9 mouse cellular contexts compared by ENCODE assay signal in the genomic region with DNA sequence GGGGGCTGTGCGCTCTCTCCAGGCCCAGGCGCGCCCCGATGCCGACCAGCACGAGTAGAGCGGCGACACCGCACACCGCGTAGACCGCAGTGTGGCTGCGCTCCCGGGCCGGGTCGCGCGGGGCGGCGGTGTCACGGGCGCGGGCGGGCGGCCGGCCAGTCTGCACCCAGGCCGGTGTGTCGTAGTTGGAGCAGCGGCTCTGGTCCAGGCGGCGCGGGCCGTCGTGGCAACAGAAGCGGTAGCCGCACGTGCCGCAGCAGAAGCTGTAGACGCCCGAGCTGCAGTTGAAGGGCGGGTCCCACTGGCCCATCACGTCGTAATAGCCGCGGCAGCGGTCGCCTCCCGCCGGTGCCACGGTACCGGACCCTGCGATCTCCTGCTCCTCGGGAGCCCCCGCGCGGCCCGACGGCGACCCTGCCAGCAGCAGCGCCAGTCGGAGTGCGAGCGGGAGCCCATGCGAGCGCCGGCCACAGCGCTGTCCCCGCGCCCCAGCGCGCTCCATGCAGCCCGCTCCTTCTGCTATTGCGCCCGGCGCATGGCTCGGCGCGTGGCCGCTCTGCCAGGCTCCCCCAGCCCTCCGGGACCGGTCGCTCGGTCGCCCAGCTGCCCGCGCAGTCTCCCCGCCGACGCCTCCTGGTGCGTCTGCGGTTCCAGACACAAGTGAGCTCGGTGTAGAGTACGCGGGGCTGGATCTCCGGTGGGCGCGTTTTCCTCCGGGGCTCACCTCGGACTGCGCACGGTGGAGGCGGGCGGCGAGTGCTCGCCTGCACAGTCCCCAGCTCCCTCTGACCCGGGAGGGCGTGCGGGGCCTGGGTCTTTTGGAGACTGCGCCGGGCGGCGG. TPM values are rescaled to one million over a fixed set of nuclear protein-coding genes. Genes with fewer than 3 reads are reported as not detected.
DNase-seq lines count a peak whose midpoint lies in the region; ATAC-seq and TF ChIP-seq lines count a peak whose summit lies in the region.
"Had no signal": no experiment of that assay in that cellular context is flagged by ENCODE, and none has a peak within 500 bp of the region (broad histone marks: within the 10 kb centered on the region; RNA-seq: fewer than 3 reads in every experiment).

No protein-coding gene starts in this region.

- no peak overlapping the region for H3K27ac ChIP-seq in heart, embryonic 16.5 days (ENCODE audit: low read length)
- H3K27ac ChIP-seq in liver, embryonic 14.5 days = no peak overlapping the region
- no peak overlapping the region for H3K27ac ChIP-seq in stomach, embryonic 16.5 days (ENCODE audit: low read length)

- TF ChIP-seq EP300 in liver, embryonic 14.5 days (IDR thresholded peaks at IDR 0.05; ENCODE audit: low read depth) = no peak

- peaks cover 20% of the 10 kb centered on the region for H3K4me1 ChIP-seq in heart, embryonic 16.5 days (ENCODE audit: control insufficient read depth, insufficient read depth, low read length)
- no peaks in the 10 kb centered on the region for H3K4me1 ChIP-seq in liver, embryonic 14.5 days (replicated peaks; ENCODE audit: control insufficient read depth in 2 of 2, insufficient read depth in 2 of 2, low read length in 1 of 2)
- H3K4me1 ChIP-seq in stomach, embryonic 16.5 days (ENCODE audit: control insufficient read depth, insufficient read depth, low read length) = peaks cover 15% of the 10 kb centered on the region

- peak; percentile 57; the same call in 1 of the 2 replicates for ATAC-seq in heart, embryonic 16.5 days (replicated peaks; ENCODE audit: extremely low read depth, insufficient read depth, low FRiP score)
- ATAC-seq in liver, embryonic 14.5 days (ENCODE audit: insufficient read depth) = no peak
- ATAC-seq in stomach, embryonic 16.5 days (ENCODE audit: insufficient read depth, low FRiP score) = peak; percentile 51; the same call in 1 of the 2 replicates
- ATAC-seq in monocyte, adult 5-6 weeks (replicated peaks; ENCODE audit: insufficient number of reproducible peaks, low FRiP score, low TSS enrichment, poor library complexity, severe bottlenecking) = no peak

- peak overlapping the region; percentile 65 for H3K4me2 ChIP-seq in heart, embryonic 16.5 days (ENCODE audit: low read depth, low read length)
- H3K4me2 ChIP-seq in liver, embryonic 14.5 days (ENCODE audit: low read depth) = peak overlapping the region; percentile 38
- peak overlapping the region; percentile 86 for H3K4me2 ChIP-seq in stomach, embryonic 16.5 days (ENCODE audit: low read depth, low read length)

- H3K9ac ChIP-seq in heart, embryonic 16.5 days (ENCODE audit: low read length) = peak overlapping the region; percentile 4
- no peak overlapping the region for H3K9ac ChIP-seq in liver, embryonic 14.5 days (replicated peaks)
- H3K9ac ChIP-seq in stomach, embryonic 16.5 days (ENCODE audit: low read length) = peak overlapping the region; percentile 60

- no peaks in the 10 kb centered on the region for H3K9me3 ChIP-seq in heart, embryonic 16.5 days (replicated peaks; ENCODE audit: control insufficient read depth, low read length)
- H3K9me3 ChIP-seq in liver, embryonic 14.5 days (ENCODE audit: control insufficient read depth, low read length) = no peaks in the 10 kb centered on the region
- no peaks in the 10 kb centered on the region for H3K9me3 ChIP-seq in stomach, embryonic 16.5 days (replicated peaks; ENCODE audit: control insufficient read depth, low read length)

- no peak for TF ChIP-seq CTCF in liver, embryonic 14.5 days (IDR thresholded peaks at IDR 0.05; ENCODE audit: low read depth)

- H3K36me3 ChIP-seq in heart, embryonic 16.5 days (ENCODE audit: control insufficient read depth, insufficient read depth) = no peaks in the 10 kb centered on the region
- H3K36me3 ChIP-seq in liver, embryonic 14.5 days (replicated peaks; ENCODE audit: control insufficient read depth, insufficient read depth, low read depth) = no peaks in the 10 kb centered on the region
- no peaks in the 10 kb centered on the region for H3K36me3 ChIP-seq in stomach, embryonic 16.5 days (ENCODE audit: control insufficient read depth, insufficient read depth, low read length)

- H3K27me3 ChIP-seq in heart, embryonic 16.5 days (ENCODE audit: control insufficient read depth, insufficient read depth, low read length) = peaks cover 92% of the 10 kb centered on the region
- peaks cover 79% of the 10 kb centered on the region for H3K27me3 ChIP-seq in liver, embryonic 14.5 days (ENCODE audit: control insufficient read depth, insufficient read depth, low read length)
- peaks cover 81% of the 10 kb centered on the region for H3K27me3 ChIP-seq in stomach, embryonic 16.5 days (ENCODE audit: control insufficient read depth, insufficient read depth, low read length)

- under 1% methylated on average over 103 of the region's 112 CpGs for WGBS in heart, embryonic 16.5 days
- WGBS in liver, embryonic 14.5 days (ENCODE audit: insufficient replicate concordance) = under 1% methylated on average over 112 of the region's 112 CpGs
- under 1% methylated on average over 107 of the region's 112 CpGs for WGBS in stomach, embryonic 16.5 days

- peak; percentile 33 for DNase-seq in right cerebral cortex, postnatal 14 days
- DNase-seq in right cerebral cortex, postnatal 36 days (ENCODE audit: low spot score in 2 of 2) = no peak
- DNase-seq in cerebellum, adult 9-11 months = peak; percentile 76
- DNase-seq in liver, embryonic 14.5 days (ENCODE audit: low read depth in 3 of 3, low spot score in 3 of 3) = no peak
- DNase-seq in gastrocnemius, postnatal 4 days (ENCODE audit: low spot score in 2 of 2) = no peak

- H3K4me3 ChIP-seq in heart, embryonic 16.5 days (ENCODE audit: low read length) = peak overlapping the region; percentile 47
- H3K4me3 ChIP-seq in liver, embryonic 14.5 days (ENCODE audit: insufficient read depth in 1 of 2, low read depth in 2 of 2, low read length in 2 of 2) = peak overlapping the region; percentile 1 to 27; a peak in 3 of 4 replicates
- H3K4me3 ChIP-seq in stomach, embryonic 16.5 days (replicated peaks; ENCODE audit: low read length) = peak overlapping the region; percentile 53
- H3K4me3 ChIP-seq: erythroblast, embryonic 14.5 days had no signal

RNA-seq across cellular contexts. Expression of gene Shisa8, which starts 0.5 kb away (rescaled TPM):
- 0.15 and 0.32 TPM in 2 replicates for polyA plus RNA-seq in heart, embryonic 16.5 days (2015; fragmentation: Nextera tagmentation; extraction: Ambion mirVana)
- 0.15 and 0.19 TPM in 2 replicates for polyA plus RNA-seq in liver, embryonic 14.5 days (2012; rRNA removed)
- polyA plus RNA-seq in liver, embryonic 14.5 days (2014; fragmentation: Nextera tagmentation; extraction: Ambion mirVana) = 0.05 and 0.09 TPM in 2 replicates
- not detected in 2 replicates for polyA plus RNA-seq in stomach, embryonic 16.5 days (2015; fragmentation: Nextera tagmentation; extraction: Ambion mirVana)
- total RNA-seq in gastrocnemius, postnatal 4 days (2021) = under 1 TPM in 1 of 2 experiments, not detected in 1; 0.23 TPM
- not detected in 3 replicates for total RNA-seq in monocyte, adult 5-6 weeks (2017)

RNA-seq across cellular contexts. Expression of gene Tnfrsf13c, which starts 12.0 kb away (rescaled TPM):
- polyA plus RNA-seq in heart, embryonic 16.5 days (2015; fragmentation: Nextera tagmentation; extraction: Ambion mirVana) = 0.18 TPM in 1 of 2 replicates, not detected in the other
- 0.54 and 0.66 TPM in 2 replicates for polyA plus RNA-seq in liver, embryonic 14.5 days (2012; rRNA removed)
- polyA plus RNA-seq in liver, embryonic 14.5 days (2014; fragmentation: Nextera tagmentation; extraction: Ambion mirVana) = 0.14 and 0.58 TPM in 2 replicates
- 0.10 TPM in 1 of 2 replicates, not detected in the other for polyA plus RNA-seq in stomach, embryonic 16.5 days (2015; fragmentation: Nextera tagmentation; extraction: Ambion mirVana)
- under 1 TPM in 1 of 2 experiments, not detected in 1; 0.66 TPM for total RNA-seq in gastrocnemius, postnatal 4 days (2021)
- total RNA-seq in monocyte, adult 5-6 weeks (2017) = 13.6 to 19.3 TPM (median 17.9 TPM) in 3 replicates

RNA-seq across cellular contexts. Expression of gene Cenpm, which starts 32.4 kb away (rescaled TPM):
- polyA plus RNA-seq in heart, embryonic 16.5 days (2015; fragmentation: Nextera tagmentation; extraction: Ambion mirVana) = 50.8 and 57.2 TPM in 2 replicates
- 19.1 and 21.6 TPM in 2 replicates for polyA plus RNA-seq in liver, embryonic 14.5 days (2012; rRNA removed)
- 42.1 and 45.1 TPM in 2 replicates for polyA plus RNA-seq in liver, embryonic 14.5 days (2014; fragmentation: Nextera tagmentation; extraction: Ambion mirVana)
- polyA plus RNA-seq in stomach, embryonic 16.5 days (2015; fragmentation: Nextera tagmentation; extraction: Ambion mirVana) = 44.4 and 51.6 TPM in 2 replicates
- total RNA-seq in gastrocnemius, postnatal 4 days (2021) = 10 to 100 TPM in 1 of 2 experiments, 1 to 10 TPM in 1; 8.5 to 14.4 TPM
- not detected in 3 replicates for total RNA-seq in monocyte, adult 5-6 weeks (2017)

RNA-seq across cellular contexts. Expression of gene 1500009C09Rik, which starts 40.1 kb away (rescaled TPM):
- not detected in 2 replicates for polyA plus RNA-seq in heart, embryonic 16.5 days (2015; fragmentation: Nextera tagmentation; extraction: Ambion mirVana)
- 0.02 and 0.11 TPM in 2 replicates for polyA plus RNA-seq in liver, embryonic 14.5 days (2012; rRNA removed)
- not detected in 2 replicates for polyA plus RNA-seq in liver, embryonic 14.5 days (2014; fragmentation: Nextera tagmentation; extraction: Ambion mirVana)
- not detected in 2 replicates for polyA plus RNA-seq in stomach, embryonic 16.5 days (2015; fragmentation: Nextera tagmentation; extraction: Ambion mirVana)
- not detected for total RNA-seq in gastrocnemius, postnatal 4 days (2021)
- total RNA-seq in monocyte, adult 5-6 weeks (2017) = not detected in 3 replicates
- polyA plus RNA-seq: erythroblast, embryonic 14.5 days had no signal

Comparison
In these comparisons a context has a peak if more than half of its experiments do, and no peak if none do; other contexts are left out.
1. DNase-seq: peak in right cerebral cortex, postnatal 14 days (single experiment) and cerebellum, adult 9-11 months (single experiment); none in right cerebral cortex, postnatal 36 days (0 of 2), liver, embryonic 14.5 days (0 of 3) and gastrocnemius, postnatal 4 days (0 of 2).
2. ATAC-seq: peak in heart, embryonic 16.5 days (single experiment) and stomach, embryonic 16.5 days (single experiment); none in liver, embryonic 14.5 days (single experiment) and monocyte, adult 5-6 weeks (single experiment).
3. Peak in every context shown above with its lines, with median percentiles within 50 percentile points of each other: H3K4me2 ChIP-seq and H3K4me3 ChIP-seq.